Mouse (Mus musculus) spleen, adult 2 months (tissue): Measurements from ENCODE around the gene Kctd8. TPM values are rescaled to one million over a fixed set of nuclear protein-coding genes. Genes with fewer than 3 reads are reported as not detected.

Experiments
- DNase-seq, 2 experiments: peaks; one replicate each; pipeline versions ENCODE4 v3.0.0 to v3.0.0-alpha.2; 2012 to 2021; ENCODE audit warnings: low spot score in 2 of 2, low read depth in 1 of 2
- H3K27ac ChIP-seq: fragments of 200-500 bp; 2 replicates; pipeline ENCODE4 v1.5.1; 2012; ENCODE audit warnings: low read length, inconsistent platforms; ENCODE audit not compliant: insufficient read depth
- H3K27me3 ChIP-seq: fragments of 200-500 bp; 2 replicates; pipeline ENCODE4 v1.6.1; 2012; ENCODE audit warnings: mild to moderate bottlenecking, moderate library complexity, low read length, inconsistent platforms; ENCODE audit not compliant: control insufficient read depth, insufficient read depth
- H3K36me3 ChIP-seq: fragments of 200-500 bp; 2 replicates; pipeline ENCODE4 v1.6.1; 2012; ENCODE audit warnings: mild to moderate bottlenecking, low read length, inconsistent platforms; ENCODE audit not compliant: control insufficient read depth, insufficient read depth
- H3K4me1 ChIP-seq: fragments of 200-500 bp; 2 replicates; pipeline ENCODE4 v1.6.1; 2011; ENCODE audit warnings: inconsistent platforms; ENCODE audit not compliant: control insufficient read depth, insufficient read depth, insufficient read length
- H3K4me3 ChIP-seq: fragments of 200-500 bp; 2 replicates; pipeline ENCODE4 v1.5.1; 2011; ENCODE audit warnings: mild to moderate bottlenecking, inconsistent platforms; ENCODE audit not compliant: insufficient read depth, insufficient read length; ENCODE audit errors: extremely low read depth
- CTCF ChIP-seq: fragments of 200-500 bp; IDR thresholded peaks from 2 replicates; pipeline ENCODE4 v1.5.1; 2011; ENCODE audit warnings: mild to moderate bottlenecking, inconsistent platforms; ENCODE audit not compliant: insufficient read depth, insufficient read length, insufficient replicate concordance; ENCODE audit errors: extremely low read depth
- POLR2A ChIP-seq: fragments of 200-500 bp; IDR thresholded peaks from 2 replicates; pipeline ENCODE4 v1.6.1; 2011; ENCODE audit warnings: low read depth, low read length, inconsistent platforms
- WGBS: fragments of 180-500 bp; shearing (Covaris S2); methylation state at CpG from one replicate; pipeline ENCODE4 v1.1.7; 2018; 5-methylcytosine and 5-hydroxymethylcytosine counted together
- polyA plus RNA-seq: library from polyadenylated mRNA; depleted of rRNA; stranded (reverse); fragments of >200 nt; gene quantifications from 2 replicates; pipeline ENCODE4 v1.2.3, GENCODE M21; 2012

Kctd8 gene
- polyA plus RNA-seq, 1 experiment = not detected

DNA sequence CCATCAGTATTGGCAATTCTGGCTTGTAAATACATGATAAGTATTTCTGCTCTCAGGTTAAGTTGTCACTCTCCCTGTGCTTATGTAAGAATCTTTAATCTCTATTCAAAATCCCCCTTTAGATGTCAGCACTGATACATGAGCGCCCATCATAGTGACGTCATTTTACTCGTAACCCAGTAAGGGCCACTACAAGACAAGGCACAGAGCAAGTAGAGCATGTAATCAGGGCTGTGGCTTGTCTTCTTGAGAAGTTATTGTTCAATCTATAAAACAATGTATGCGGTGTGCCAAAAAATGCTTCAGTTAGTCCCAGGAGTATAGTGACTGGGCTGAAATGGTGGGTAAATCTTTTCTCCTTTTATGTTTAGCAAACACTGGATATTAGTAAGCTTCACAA is 13.9 kb downstream of the Kctd8 start:
- no peak overlapping the region for H3K4me3 ChIP-seq
- H3K4me1 ChIP-seq = no peaks in the 10 kb centered on the region
- H3K27ac ChIP-seq = no peak overlapping the region
- TF ChIP-seq POLR2A = no peak
- no peak for TF ChIP-seq CTCF
- H3K27me3 ChIP-seq = no peaks in the 10 kb centered on the region
- no peaks in the 10 kb centered on the region for H3K36me3 ChIP-seq
- 86% methylated on average over 4 of the region's 4 CpGs for WGBS
- no peak for DNase-seq

DNA sequence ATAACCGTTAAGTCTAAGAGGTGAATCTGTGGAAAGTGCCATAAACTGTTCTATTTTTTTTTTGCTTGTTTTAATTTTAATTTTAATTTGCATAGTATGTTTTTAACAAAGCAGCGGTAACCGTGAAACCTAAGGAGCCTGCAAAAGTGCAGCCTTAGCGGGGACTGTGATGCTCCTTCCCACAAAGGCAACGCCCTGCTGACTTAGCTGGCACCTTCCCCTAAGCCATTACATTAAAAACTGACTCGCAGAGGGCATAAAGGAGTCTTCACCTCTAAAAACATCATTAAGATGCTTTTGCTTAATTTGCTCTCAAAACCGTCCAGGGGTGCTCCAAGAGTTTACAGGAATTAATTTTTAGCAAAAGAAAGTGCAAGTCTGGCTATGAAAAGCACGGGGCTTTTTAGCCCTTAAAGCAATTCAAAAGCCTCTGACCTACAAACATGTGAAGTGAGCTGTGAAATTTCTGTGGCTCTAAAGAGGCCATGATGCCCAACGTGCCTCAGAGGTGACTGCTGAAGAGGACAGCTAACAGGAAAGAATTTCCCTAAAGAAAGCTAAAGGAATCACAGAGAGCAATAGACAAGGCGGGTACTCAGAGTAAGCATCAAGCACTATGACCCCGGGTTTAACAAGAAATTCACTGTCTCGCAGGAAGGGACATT is 16.8 kb downstream of the Kctd8 start:
- 71% methylated on average over 12 of the region's 12 CpGs for WGBS
- Histone ChIP-seq H3K4me1 (no peaks in the 10 kb centered on the region), H3K27me3 (no peaks in the 10 kb centered on the region), H3K36me3 (no peaks in the 10 kb centered on the region), H3K27ac (no peak overlapping the region), H3K4me3 (no peak overlapping the region)
- no peak for DNase-seq
- TF ChIP-seq CTCF (no peak), POLR2A (no peak)

DNA sequence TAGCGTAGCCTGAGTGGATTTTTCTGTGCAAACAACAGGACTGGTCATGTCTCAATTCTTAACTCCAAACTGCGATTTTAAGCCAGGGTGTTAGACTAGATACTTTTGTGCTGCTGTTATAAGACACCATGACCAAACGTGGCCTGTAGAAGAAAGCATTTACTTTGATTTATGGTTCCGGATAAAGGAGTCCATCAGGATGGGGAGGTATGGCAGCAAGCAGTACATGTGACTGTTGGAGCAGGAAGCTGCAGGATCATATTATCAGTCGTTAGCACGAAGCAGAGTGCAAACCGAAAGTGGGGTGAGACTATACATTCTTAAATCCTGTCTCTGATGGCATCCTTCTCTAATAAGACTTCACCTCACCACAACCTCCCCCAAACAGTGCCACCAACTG is 28.9 kb downstream of the Kctd8 start:
- H3K4me3 ChIP-seq = no peak overlapping the region
- no peaks in the 10 kb centered on the region for H3K36me3 ChIP-seq
- H3K27me3 ChIP-seq = no peaks in the 10 kb centered on the region
- no peaks in the 10 kb centered on the region for H3K4me1 ChIP-seq
- WGBS = 81% methylated on average over 7 of the region's 7 CpGs
- no peak for DNase-seq
- TF ChIP-seq CTCF (no peak), POLR2A (no peak)
- H3K27ac ChIP-seq = no peak overlapping the region

- no peak overlapping the region for H3K27ac ChIP-seq
- no peaks in the 10 kb centered on the region for H3K27me3 ChIP-seq
- WGBS = 11% methylated on average over 1 of the region's 1 CpGs
- no peaks in the 10 kb centered on the region for H3K36me3 ChIP-seq
- TF ChIP-seq POLR2A (no peak), CTCF (no peak)
- H3K4me1 ChIP-seq = no peaks in the 10 kb centered on the region
- no peak overlapping the region for H3K4me3 ChIP-seq
- no peak for DNase-seq
Measured at GRCm38 (mm10) chr5:69301665-69302064, 39.8 kb downstream of the Kctd8 start.

DNA sequence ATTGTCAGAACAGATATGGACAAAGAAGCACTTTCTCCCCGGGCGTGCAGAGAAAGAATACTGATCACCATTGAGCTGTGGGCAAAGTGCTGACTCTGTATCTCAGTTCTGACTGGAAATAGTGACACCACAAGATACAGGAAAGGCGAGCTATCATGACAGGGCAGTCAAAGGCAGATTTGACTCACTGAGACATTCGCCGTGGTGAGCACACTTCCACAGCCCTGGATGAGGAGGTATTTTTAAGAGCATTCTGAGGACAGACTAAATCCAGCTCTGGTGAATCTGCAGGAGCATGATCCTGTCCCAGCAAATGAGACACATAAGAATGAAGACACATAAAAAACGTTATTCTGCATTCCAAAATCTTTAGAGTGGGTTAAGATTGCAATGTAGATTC is 49.1 kb downstream of the Kctd8 start:
- Histone ChIP-seq H3K4me1 (no peaks in the 10 kb centered on the region), H3K27me3 (no peaks in the 10 kb centered on the region), H3K4me3 (no peak overlapping the region), H3K36me3 (no peaks in the 10 kb centered on the region), H3K27ac (no peak overlapping the region)
- DNase-seq = no peak
- TF ChIP-seq POLR2A = no peak
- TF ChIP-seq CTCF = no peak
- 73% methylated on average over 6 of the region's 6 CpGs for WGBS

DNA sequence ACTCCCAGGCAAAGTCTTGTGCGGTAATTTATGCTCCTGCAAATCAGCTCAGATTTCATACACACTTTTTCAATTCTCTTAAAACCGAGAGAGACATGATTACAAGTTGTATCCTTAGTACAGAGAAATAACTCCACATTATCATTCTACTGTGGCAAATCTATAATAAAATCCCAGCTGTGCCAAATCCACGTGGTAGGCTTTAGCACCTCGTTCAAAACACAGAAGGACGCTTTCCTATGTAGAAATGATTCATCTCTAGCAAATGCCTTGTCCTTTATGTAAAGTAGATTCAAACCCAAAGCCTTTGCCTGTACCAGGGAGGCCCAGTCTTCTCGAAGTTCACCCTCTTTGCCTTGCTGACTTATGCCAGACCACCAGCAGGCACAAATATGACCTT is 57.1 kb downstream of the Kctd8 start:
- WGBS = 76% methylated on average over 6 of the region's 6 CpGs

DNA sequence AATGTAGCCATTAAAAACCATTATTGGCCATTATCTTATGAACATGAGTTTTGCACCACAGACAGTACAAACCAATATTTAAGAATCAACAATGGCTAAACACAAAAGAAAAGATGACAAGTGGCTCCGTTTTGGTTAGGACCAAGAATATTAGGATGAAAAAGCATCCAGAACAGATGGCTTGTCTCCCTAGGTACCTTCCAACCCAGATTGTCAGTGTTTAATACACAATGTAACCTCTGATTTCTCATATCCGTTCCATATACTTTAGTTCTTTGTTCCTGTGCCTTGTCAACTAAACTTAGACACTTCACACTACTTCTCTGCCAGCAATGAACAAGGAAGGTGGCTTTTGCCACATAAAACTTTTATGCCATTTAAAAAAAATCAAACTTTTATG is 89.1 kb downstream of the Kctd8 start:
- no peaks in the 10 kb centered on the region for H3K27me3 ChIP-seq
- 72% methylated on average over 2 of the region's 2 CpGs for WGBS
- DNase-seq = no peak
- H3K4me3 ChIP-seq = no peak overlapping the region
- H3K36me3 ChIP-seq = no peaks in the 10 kb centered on the region
- H3K4me1 ChIP-seq = no peaks in the 10 kb centered on the region
- H3K27ac ChIP-seq = no peak overlapping the region
- TF ChIP-seq CTCF = no peak
- no peak for TF ChIP-seq POLR2A

More for the DNA sequence above, 57.1 kb downstream of the Kctd8 start:
- H3K4me1 ChIP-seq = no peaks in the 10 kb centered on the region
- TF ChIP-seq POLR2A = no peak
- no peak for TF ChIP-seq CTCF
- no peaks in the 10 kb centered on the region for H3K27me3 ChIP-seq
- H3K27ac ChIP-seq = no peak overlapping the region
- no peak overlapping the region for H3K4me3 ChIP-seq
- no peak for DNase-seq
- H3K36me3 ChIP-seq = no peaks in the 10 kb centered on the region
